Mouse (Mus musculus) forebrain, embryonic 10.5 days (tissue): ENCODE results near the gene Emilin3. TPM values are rescaled to one million over a fixed set of nuclear protein-coding genes. Genes with fewer than 3 reads are reported as not detected.
"Not testable (repeated sequence)": the region's sequence is repeated elsewhere in the genome, so short reads cannot be mapped to it uniquely, and the experiment has no call there.

Experiments used
- DNase-seq: peaks from one replicate; pipeline ENCODE4 v3.0.0-alpha.2; 2017; ENCODE audit warnings: low spot score; ENCODE audit errors: extremely low spot score
- H3K27ac ChIP-seq: fragments of 300-500 bp; sonication (generic); 2 replicates; pipeline ENCODE4 v1.5.1; 2016; ENCODE audit warnings: mild to moderate bottlenecking
- H3K27me3 ChIP-seq: fragments of 300-500 bp; sonication (generic); 2 replicates; pipeline ENCODE4 v1.6.1; 2016; ENCODE audit warnings: mild to moderate bottlenecking; ENCODE audit not compliant: poor library complexity, severe bottlenecking
- H3K36me3 ChIP-seq: fragments of 300-500 bp; sonication (generic); replicated peaks from 2 replicates; pipeline ENCODE4 v1.6.1; 2016; ENCODE audit warnings: mild to moderate bottlenecking, moderate library complexity
- H3K4me1 ChIP-seq: fragments of 300-500 bp; sonication (generic); 2 replicates; pipeline ENCODE4 v1.6.1; 2016
- H3K4me3 ChIP-seq: fragments of 300-500 bp; sonication (generic); 2 replicates; pipeline ENCODE4 v1.5.1; 2016; ENCODE audit warnings: mild to moderate bottlenecking, moderate library complexity
- H3K9me3 ChIP-seq: fragments of 300-500 bp; sonication (generic); 2 replicates; pipeline ENCODE4 v1.6.1; 2016; ENCODE audit warnings: mild to moderate bottlenecking, moderate library complexity
- WGBS: fragments of 180-500 bp; shearing (Covaris S2); methylation state at CpG from one replicate; pipeline ENCODE4 v1.1.7; 2016; 5-methylcytosine and 5-hydroxymethylcytosine counted together
- polyA plus RNA-seq: library from polyadenylated mRNA; unstranded; fragments of >200 nt; fragmentation: Nextera tagmentation; extraction: Ambion mirVana; gene quantifications from 2 replicates; pipeline ENCODE4 v1.2.1, GENCODE M21; 2016

Emilin3 gene
- polyA plus RNA-seq, result 2.0 and 2.2 TPM in 2 replicates

GRCm38 (mm10) chr2:160912231-160912671 lies at the start of gene Emilin3:
Gene Emilin3, minus strand, starts transcription at chr2:160912328.
- Histone ChIP-seq H3K4me1 (peaks cover 22% of the 10 kb centered on the region), H3K36me3 (no peaks in the 10 kb centered on the region), H3K4me3 (peak within 1 kb of the TSS; percentile 65), H3K27ac (peak within 1 kb of the TSS; percentile 83), H3K9me3 (no peaks in the 10 kb centered on the region), H3K27me3 (peaks cover 84% of the 10 kb centered on the region)
- DNase-seq, result peak; percentile 39
- under 1% methylated on average over 46 of the region's 46 CpGs for WGBS

GRCm38 (mm10) chr2:160960956-160961646 lies 49.0 kb upstream of the Emilin3 start:
- Histone ChIP-seq H3K27me3 (no peaks in the 10 kb centered on the region), H3K4me1 (no peaks in the 10 kb centered on the region), H3K9me3 (no peaks in the 10 kb centered on the region), H3K4me3 (no peak overlapping the region), H3K27ac (no peak overlapping the region), H3K36me3 (peaks cover 97% of the 10 kb centered on the region)
- no peak for DNase-seq
- WGBS, result 92% methylated on average over 6 of the region's 6 CpGs

- peaks cover 97% of the 10 kb centered on the region for H3K36me3 ChIP-seq
- no peak for DNase-seq
- WGBS, result 93% methylated on average over 5 of the region's 5 CpGs
- no peaks in the 10 kb centered on the region for H3K27me3 ChIP-seq
- no peaks in the 10 kb centered on the region for H3K4me1 ChIP-seq
- H3K27ac ChIP-seq, result no peak overlapping the region
- no peaks in the 10 kb centered on the region for H3K9me3 ChIP-seq
- H3K4me3 ChIP-seq, result no peak overlapping the region
Observed at GRCm38 (mm10) chr2:160959901-160960300, 47.8 kb upstream of the Emilin3 start.

GRCm38 (mm10) chr2:160958737-160959136 lies 46.6 kb upstream of the Emilin3 start:
- no peak for DNase-seq
- H3K27me3 ChIP-seq, result no peaks in the 10 kb centered on the region
- no peak overlapping the region for H3K27ac ChIP-seq
- no peaks in the 10 kb centered on the region for H3K9me3 ChIP-seq
- H3K4me1 ChIP-seq, result no peaks in the 10 kb centered on the region
- 88% methylated on average over 5 of the region's 5 CpGs for WGBS
- no peak overlapping the region for H3K4me3 ChIP-seq
- peaks cover 97% of the 10 kb centered on the region for H3K36me3 ChIP-seq

GRCm38 (mm10) chr2:160957801-160958200 lies 45.7 kb upstream of the Emilin3 start:
- H3K27ac ChIP-seq, H3K9me3 ChIP-seq, H3K4me3 ChIP-seq, H3K27me3 ChIP-seq, DNase-seq, H3K4me1 ChIP-seq: not testable (repeated sequence)
- H3K36me3 ChIP-seq, result peaks cover 97% of the 10 kb centered on the region

- H3K4me3 ChIP-seq, DNase-seq: not testable (repeated sequence)
Observed at GRCm38 (mm10) chr2:160957307-160957706, 45.2 kb upstream of the Emilin3 start.

GRCm38 (mm10) chr2:160955331-160955730 lies 43.2 kb upstream of the Emilin3 start:
- no peak overlapping the region for H3K4me3 ChIP-seq
- no peaks in the 10 kb centered on the region for H3K9me3 ChIP-seq
- 81% methylated on average over 7 of the region's 7 CpGs for WGBS
- no peak overlapping the region for H3K27ac ChIP-seq
- DNase-seq, result no peak
- no peaks in the 10 kb centered on the region for H3K4me1 ChIP-seq
- no peaks in the 10 kb centered on the region for H3K27me3 ChIP-seq
- H3K36me3 ChIP-seq, result peaks cover 96% of the 10 kb centered on the region

More at GRCm38 (mm10) chr2:160957307-160957706, 45.2 kb upstream of the Emilin3 start:
- H3K4me1 ChIP-seq, H3K27me3 ChIP-seq, H3K27ac ChIP-seq, H3K9me3 ChIP-seq: not testable (repeated sequence)
- H3K36me3 ChIP-seq, result peaks cover 96% of the 10 kb centered on the region

- Histone ChIP-seq H3K4me1 (no peaks in the 10 kb centered on the region), H3K9me3 (no peaks in the 10 kb centered on the region), H3K27me3 (no peaks in the 10 kb centered on the region), H3K36me3 (peaks cover 96% of the 10 kb centered on the region), H3K27ac (no peak overlapping the region), H3K4me3 (no peak overlapping the region)
- DNase-seq, result no peak
- 92% methylated on average over 3 of the region's 3 CpGs for WGBS
Observed at GRCm38 (mm10) chr2:160954541-160954940, 42.4 kb upstream of the Emilin3 start.

GRCm38 (mm10) chr2:160953131-160953873 lies 41.2 kb upstream of the Emilin3 start:
- WGBS, result 91% methylated on average over 7 of the region's 7 CpGs
- no peak for DNase-seq
- Histone ChIP-seq H3K4me3 (no peak overlapping the region), H3K9me3 (no peaks in the 10 kb centered on the region), H3K27me3 (no peaks in the 10 kb centered on the region), H3K36me3 (peaks cover 97% of the 10 kb centered on the region), H3K27ac (no peak overlapping the region), H3K4me1 (no peaks in the 10 kb centered on the region)

- H3K36me3 ChIP-seq, result peaks cover 94% of the 10 kb centered on the region
- DNase-seq, result no peak
- H3K27me3 ChIP-seq, result no peaks in the 10 kb centered on the region
- no peak overlapping the region for H3K27ac ChIP-seq
- 83% methylated on average over 4 of the region's 4 CpGs for WGBS
- H3K4me1 ChIP-seq, result no peaks in the 10 kb centered on the region
- no peaks in the 10 kb centered on the region for H3K9me3 ChIP-seq
- H3K4me3 ChIP-seq, result no peak overlapping the region
Observed at GRCm38 (mm10) chr2:160951595-160951994, 39.5 kb upstream of the Emilin3 start.

GRCm38 (mm10) chr2:160942443-160942842 lies 30.3 kb upstream of the Emilin3 start:
- H3K27ac ChIP-seq, result no peak overlapping the region
- no peaks in the 10 kb centered on the region for H3K9me3 ChIP-seq
- H3K4me1 ChIP-seq, result 0 out of 2 replicates have a peak, but pooled peaks cover 4% of the 10 kb centered on the region
- H3K27me3 ChIP-seq, result no peaks in the 10 kb centered on the region
- 69% methylated on average over 3 of the region's 3 CpGs for WGBS
- peaks cover 23% of the 10 kb centered on the region for H3K36me3 ChIP-seq
- H3K4me3 ChIP-seq, result no peak overlapping the region
- no peak for DNase-seq

GRCm38 (mm10) chr2:160940930-160941709 lies 29.0 kb upstream of the Emilin3 start:
- Histone ChIP-seq H3K36me3 (peaks cover 12% of the 10 kb centered on the region), H3K4me3 (no peak overlapping the region), H3K27ac (no peak overlapping the region), H3K27me3 (no peaks in the 10 kb centered on the region), H3K4me1 (0 out of 2 replicates have a peak, but pooled peaks cover 4% of the 10 kb centered on the region), H3K9me3 (no peaks in the 10 kb centered on the region)
- no peak for DNase-seq
- 79% methylated on average over 17 of the region's 17 CpGs for WGBS
